Mouse (Mus musculus) CH12.LX (cell line): ENCODE results near the gene Lrig2.

ENCODE experiments used
- BHLHE40 ChIP-seq: IDR thresholded peaks from 2 replicates; pipeline ENCODE4 v1.6.1; 2011; ENCODE audit warnings: mild to moderate bottlenecking, low read depth, low read length, improper control_type of control experiment
- CHD1 ChIP-seq: IDR thresholded peaks from 2 replicates; pipeline ENCODE4 v1.6.1; 2012; ENCODE audit warnings: low read depth, low read length, improper control_type of control experiment, inconsistent platforms
- CHD2 ChIP-seq: IDR thresholded peaks from 2 replicates; pipeline ENCODE4 v1.6.1; 2011; ENCODE audit warnings: low read length, improper control_type of control experiment
- CTCF ChIP-seq, 2 experiments: IDR thresholded peaks in 1 of 2; conservative IDR thresholded peaks in 1 of 2; 2 replicates each; pipeline ENCODE4 v1.5.1; 2011 to 2012; ENCODE audit warnings: low read depth in 2 of 2, low read length in 2 of 2, improper control_type of control experiment in 1 of 2, inconsistent platforms in 1 of 2, mild to moderate bottlenecking in 1 of 2, moderate library complexity in 1 of 2
- EP300 ChIP-seq: IDR thresholded peaks from 2 replicates; pipeline ENCODE4 v1.6.1; 2011; ENCODE audit warnings: low read length, improper control_type of control experiment
- MAZ ChIP-seq: IDR thresholded peaks from 2 replicates; pipeline ENCODE4 v1.6.1; 2012; ENCODE audit warnings: low read depth, mild to moderate bottlenecking, inconsistent platforms, low read length, improper control_type of control experiment, moderate library complexity
- MYC ChIP-seq: IDR thresholded peaks from 2 replicates; pipeline ENCODE4 v1.6.1; 2011; ENCODE audit warnings: low read depth, mild to moderate bottlenecking, improper control_type of control experiment, low read length
- NELFE ChIP-seq: IDR thresholded peaks from 2 replicates; pipeline ENCODE4 v1.6.1; 2011; ENCODE audit warnings: low read depth, low read length, improper control_type of control experiment
- POLR2A ChIP-seq: IDR thresholded peaks from 2 replicates; pipeline ENCODE4 v1.6.1; 2011; ENCODE audit warnings: low read depth, mild to moderate bottlenecking, improper control_type of control experiment, low read length
- POLR2AphosphoS2 ChIP-seq: IDR thresholded peaks from 2 replicates; pipeline ENCODE4 v1.6.1; 2011; ENCODE audit warnings: low read depth, low read length, improper control_type of control experiment
- SMC3 ChIP-seq: IDR thresholded peaks from 2 replicates; pipeline ENCODE4 v1.6.1; 2011; ENCODE audit warnings: low read depth, low read length, improper control_type of control experiment
- UBTF ChIP-seq: IDR thresholded peaks from 2 replicates; pipeline ENCODE4 v1.6.1; 2012; ENCODE audit warnings: low read depth, mild to moderate bottlenecking, inconsistent platforms, low read length, improper control_type of control experiment, moderate library complexity
- ZC3H11A ChIP-seq: IDR thresholded peaks from 2 replicates; pipeline ENCODE4 v1.6.1; 2012; ENCODE audit warnings: low read depth, mild to moderate bottlenecking, inconsistent platforms, low read length, improper control_type of control experiment

DNA sequence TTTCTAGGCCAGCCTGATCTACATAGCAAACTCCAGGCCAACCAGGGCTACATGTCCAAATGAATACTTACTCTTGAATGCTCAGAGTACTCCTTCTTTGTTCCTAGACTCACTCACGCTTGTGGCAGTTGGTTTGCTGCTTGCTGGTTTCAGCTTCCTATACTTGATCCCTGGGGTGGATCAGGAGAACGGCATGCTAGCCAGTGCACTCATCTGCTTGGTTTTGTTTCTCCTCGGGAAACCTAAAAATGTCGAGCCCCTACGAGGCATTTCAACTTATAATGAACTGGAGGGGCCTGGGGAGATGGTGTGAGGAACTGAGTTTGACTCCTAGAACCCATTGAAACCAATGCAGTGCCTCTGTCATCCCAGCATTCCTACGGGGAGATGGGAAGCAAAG is 65.0 kb downstream of the Lrig2 start:
- TF ChIP-seq UBTF (no peak), CTCF (conservative IDR thresholded peaks at IDR 0.05 in 1 of 2, IDR thresholded peaks at IDR 0.05 in 1 of 2; ENCODE audit: low read depth in 2 of 2, low read length in 2 of 2) (no peak), BHLHE40 (no peak), POLR2A (no peak), ZC3H11A (no peak), EP300 (no peak), NELFE (no peak), SMC3 (no peak), CHD1 (no peak), CHD2 (no peak), MYC (no peak), MAZ (no peak), POLR2AphosphoS2 (no peak)
